Mouse (Mus musculus) forebrain, postnatal 0 days (tissue): ENCODE measurements around the gene Racgap1. TPM values are rescaled to one million over a fixed set of nuclear protein-coding genes. Genes with fewer than 3 reads are reported as not detected.
A peak's percentile ranks its signal among the peaks of the same experiment; 100 is the strongest.

Experiments used
- ATAC-seq: fragments of 200-750 bp; cut with Nextera tagmentation; 2 replicates; pipeline ENCODE4 v1.8.0; 2017; ENCODE audit warnings: mild to moderate bottlenecking, moderate library complexity
- DNase-seq: peaks from one replicate; pipeline ENCODE4 v3.0.0-alpha.2; 2015
- H3K27ac ChIP-seq: fragments of 300-500 bp; sonication (generic); 2 replicates; pipeline ENCODE4 v1.5.1; 2014; ENCODE audit warnings: low read depth, mild to moderate bottlenecking, antibody characterized with exemption, low read length, moderate library complexity, mixed read lengths
- H3K27me3 ChIP-seq: fragments of 300-500 bp; sonication (generic); 2 replicates; pipeline ENCODE4 v1.6.1; 2014; ENCODE audit warnings: mild to moderate bottlenecking, low read length, mixed read lengths; ENCODE audit not compliant: insufficient read depth
- H3K36me3 ChIP-seq: fragments of 300-500 bp; sonication (generic); 2 replicates; pipeline ENCODE4 v1.6.1; 2014; ENCODE audit warnings: mild to moderate bottlenecking, moderate library complexity; ENCODE audit not compliant: insufficient read depth
- H3K4me1 ChIP-seq: fragments of 300-500 bp; sonication (generic); 2 replicates; pipeline ENCODE4 v1.6.1; 2014; ENCODE audit warnings: antibody characterized with exemption; ENCODE audit not compliant: insufficient read depth
- H3K4me2 ChIP-seq: fragments of 300-500 bp; sonication (generic); 2 replicates; pipeline ENCODE4 v1.6.1; 2014; ENCODE audit warnings: low read depth, mild to moderate bottlenecking, moderate library complexity
- H3K4me3 ChIP-seq: fragments of 300-500 bp; sonication (generic); 2 replicates; pipeline ENCODE4 v1.5.1; 2014; ENCODE audit warnings: low read depth, low read length, mixed read lengths
- H3K9ac ChIP-seq: fragments of 300-500 bp; sonication (generic); 2 replicates; pipeline ENCODE4 v1.6.1; 2014; ENCODE audit warnings: mild to moderate bottlenecking
- H3K9me3 ChIP-seq: fragments of 300-500 bp; sonication (generic); 2 replicates; pipeline ENCODE4 v1.6.1; 2016; ENCODE audit warnings: low read length
- CTCF ChIP-seq: sonication (generic); IDR thresholded peaks from 2 replicates; pipeline ENCODE4 v1.5.1; 2016; ENCODE audit warnings: antibody characterized with exemption, control low read depth, low read depth
- WGBS: fragments of 180-500 bp; shearing (Covaris S2); extraction: QIAGEN DNeasy Blood & Tissue Kit; methylation state at CpG from one replicate; pipeline ENCODE4 v1.1.7; 2014; 5-methylcytosine and 5-hydroxymethylcytosine counted together
- polyA plus RNA-seq: library from polyadenylated mRNA; unstranded; fragments of >200 nt; fragmentation: Nextera tagmentation; extraction: Ambion mirVana; gene quantifications from 2 replicates; pipeline ENCODE4 v1.2.1, GENCODE M21; 2015
- total RNA-seq: library from RNA; depleted of rRNA; stranded (reverse); fragments of >200 nt; gene quantifications from 2 replicates; pipeline ENCODE4 v1.2.3, GENCODE M21; 2014; rRNA removed

Gene Racgap1
- total and polyA plus RNA-seq, 2 experiments from 2014 or later: 34.2 to 39.7 TPM

GRCm38 (mm10) chr15:99586525-99586924 lies 64.9 kb downstream of the Racgap1 start:
- no peak for DNase-seq
- Histone ChIP-seq H3K4me3 (no peak overlapping the region), H3K9ac (no peak overlapping the region), H3K27me3 (peaks cover 75% of the 10 kb centered on the region), H3K9me3 (0 out of 2 replicates have a peak, but pooled peaks cover 2% of the 10 kb centered on the region), H3K4me2 (no peak overlapping the region), H3K4me1 (0 out of 2 replicates have a peak, but pooled peaks cover 3% of the 10 kb centered on the region), H3K36me3 (no peaks in the 10 kb centered on the region), H3K27ac (no peak overlapping the region)
- 91% methylated on average over 3 of the region's 3 CpGs for WGBS
- TF ChIP-seq CTCF: no peak
- no peak for ATAC-seq

DNA sequence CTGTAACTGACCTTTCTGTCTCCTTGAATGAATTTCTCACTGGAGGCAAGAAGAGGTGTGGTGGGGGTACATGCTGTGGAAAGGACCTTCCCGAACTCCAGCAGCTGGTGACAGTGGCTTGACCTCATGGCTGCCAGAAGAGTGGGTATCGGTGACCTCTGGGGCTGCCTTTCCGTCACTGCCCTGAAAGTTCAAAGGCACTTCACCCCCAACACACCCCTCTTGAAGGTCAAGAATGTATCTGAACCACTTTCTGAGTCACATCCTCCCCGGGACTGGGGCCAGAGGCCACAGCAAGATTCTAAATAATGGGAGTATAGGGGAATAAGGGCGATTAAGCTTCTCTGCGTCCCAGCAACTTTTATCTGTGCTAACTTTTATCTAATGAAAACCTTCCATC lies 65.7 kb downstream of the Racgap1 start:
- H3K4me1 ChIP-seq: 0 out of 2 replicates have a peak, but pooled peaks cover 3% of the 10 kb centered on the region
- H3K9ac ChIP-seq: no peak overlapping the region
- no peak overlapping the region for H3K4me2 ChIP-seq
- DNase-seq (no peak), ATAC-seq (no peak)
- H3K27ac ChIP-seq: no peak overlapping the region
- 81% methylated on average over 6 of the region's 6 CpGs for WGBS
- 0 out of 2 replicates have a peak, but pooled peaks cover 2% of the 10 kb centered on the region for H3K9me3 ChIP-seq
- no peak for TF ChIP-seq CTCF
- H3K36me3 ChIP-seq: no peaks in the 10 kb centered on the region
- H3K27me3 ChIP-seq: peaks cover 69% of the 10 kb centered on the region
- H3K4me3 ChIP-seq: no peak overlapping the region

- Histone ChIP-seq H3K9ac (no peak overlapping the region), H3K4me2 (peak overlapping the region; percentile 42), H3K27ac (no peak overlapping the region), H3K27me3 (peaks cover 58% of the 10 kb centered on the region), H3K4me1 (0 out of 2 replicates have a peak, but pooled peaks cover 3% of the 10 kb centered on the region), H3K9me3 (no peaks in the 10 kb centered on the region), H3K4me3 (peak overlapping the region; percentile 27), H3K36me3 (no peaks in the 10 kb centered on the region)
- TF ChIP-seq CTCF: no peak
- no peak for DNase-seq
- ATAC-seq: no peak
- WGBS: 4% methylated on average over 24 of the region's 24 CpGs
Observed at GRCm38 (mm10) chr15:99584407-99585202, 66.9 kb downstream of the Racgap1 start.

- H3K27me3 ChIP-seq: peaks cover 49% of the 10 kb centered on the region
Observed at GRCm38 (mm10) chr15:99583463-99584344, 67.8 kb downstream of the Racgap1 start.

GRCm38 (mm10) chr15:99578802-99579485 lies 72.5 kb downstream of the Racgap1 start, which contains the start of gene Aqp2:
Aqp2 (plus strand) TSS chr15:99579055.
- WGBS: 71% methylated on average over 26 of the region's 26 CpGs
- Histone ChIP-seq H3K4me2 (no peak within 1 kb of the TSS), H3K9ac (no peak within 1 kb of the TSS), H3K27ac (no peak within 1 kb of the TSS), H3K27me3 (peaks cover 12% of the 10 kb centered on the region; the same call in 1 of the 2 replicates), H3K4me1 (0 out of 2 replicates have a peak, but pooled peaks cover 3% of the 10 kb centered on the region), H3K4me3 (no peak within 1 kb of the TSS), H3K36me3 (no peaks in the 10 kb centered on the region), H3K9me3 (no peaks in the 10 kb centered on the region)
- no peak for DNase-seq
- 0 out of 2 replicates have a peak, but pooled peaks have one; percentile 20 for ATAC-seq
- TF ChIP-seq CTCF: no peak

More at GRCm38 (mm10) chr15:99583463-99584344, 67.8 kb downstream of the Racgap1 start:
- ATAC-seq: peak; percentile 32; the same call in 1 of the 2 replicates
- H3K9ac ChIP-seq: no peak overlapping the region
- no peaks in the 10 kb centered on the region for H3K9me3 ChIP-seq
- no peak for DNase-seq
- H3K4me1 ChIP-seq: 0 out of 2 replicates have a peak, but pooled peaks cover 3% of the 10 kb centered on the region
- H3K4me3 ChIP-seq: peak overlapping the region; percentile 27
- H3K27ac ChIP-seq: no peak overlapping the region
- WGBS: 7% methylated on average over 42 of the region's 54 CpGs
- peak; percentile 26; the same call in 1 of the 2 replicates for TF ChIP-seq CTCF
- H3K4me2 ChIP-seq: peak overlapping the region; percentile 42
- H3K36me3 ChIP-seq: no peaks in the 10 kb centered on the region

Other genes starting within 250 kb of the Racgap1 start
- gene Nckap5l, start 193.9 kb downstream of the Racgap1 start, total RNA-seq: 12.3 and 17.6 TPM in 2 replicates
- gene Nckap5l, start 193.9 kb downstream of the Racgap1 start, polyA plus RNA-seq: 7.9 and 10.3 TPM in 2 replicates
- 12.1 and 17.5 TPM in 2 replicates for gene Bcdin3d, start 176.9 kb downstream of the Racgap1 start, total RNA-seq
- 12.8 and 15.7 TPM in 2 replicates for gene Bcdin3d, start 176.9 kb downstream of the Racgap1 start, polyA plus RNA-seq
- gene Faim2, start 123.5 kb downstream of the Racgap1 start, total RNA-seq: 19.2 and 25.6 TPM in 2 replicates
- 44.6 and 57.4 TPM in 2 replicates for gene Faim2, start 123.5 kb downstream of the Racgap1 start, polyA plus RNA-seq
- gene Aqp2, start 72.6 kb downstream of the Racgap1 start, total RNA-seq: not detected in 2 replicates
- gene Aqp2, start 72.6 kb downstream of the Racgap1 start, polyA plus RNA-seq: not detected in 2 replicates
- 0.46 and 0.76 TPM in 2 replicates for gene Aqp5, start 60.9 kb downstream of the Racgap1 start, total RNA-seq
- gene Aqp5, start 60.9 kb downstream of the Racgap1 start, polyA plus RNA-seq: 0.59 and 0.64 TPM in 2 replicates
- gene Aqp6, start 50.3 kb downstream of the Racgap1 start, total RNA-seq: not detected in 2 replicates
- gene Aqp6, start 50.3 kb downstream of the Racgap1 start, polyA plus RNA-seq: 0.06 TPM in 1 of 2 replicates, not detected in the other
- 81.9 and 99.1 TPM in 2 replicates for gene Asic1, start 18.7 kb upstream of the Racgap1 start, total RNA-seq
- gene Asic1, start 18.7 kb upstream of the Racgap1 start, polyA plus RNA-seq: 24.7 and 28.1 TPM in 2 replicates
- 89.7 and 90.1 TPM in 2 replicates for gene Smarcd1, start 50.5 kb upstream of the Racgap1 start, total RNA-seq
- 93.6 and 107 TPM in 2 replicates for gene Smarcd1, start 50.5 kb upstream of the Racgap1 start, polyA plus RNA-seq
- gene Gm17349, start 53.8 kb upstream of the Racgap1 start, total RNA-seq: not detected in 2 replicates
- gene Gm17349, start 53.8 kb upstream of the Racgap1 start, polyA plus RNA-seq: not detected in 2 replicates
- gene Gpd1, start 65.9 kb upstream of the Racgap1 start, total RNA-seq: 6.0 and 6.1 TPM in 2 replicates
- gene Gpd1, start 65.9 kb upstream of the Racgap1 start, polyA plus RNA-seq: 3.9 and 4.3 TPM in 2 replicates
- gene Cox14, start 74.0 kb upstream of the Racgap1 start, total RNA-seq: 69.0 and 86.2 TPM in 2 replicates
- gene Cox14, start 74.0 kb upstream of the Racgap1 start, polyA plus RNA-seq: 177 and 209 TPM in 2 replicates
- gene Cers5, start 121.2 kb upstream of the Racgap1 start, total RNA-seq: 95.7 and 99.2 TPM in 2 replicates
- 69.5 and 76.8 TPM in 2 replicates for gene Cers5, start 121.2 kb upstream of the Racgap1 start, polyA plus RNA-seq
- gene Lima1, start 223.8 kb upstream of the Racgap1 start, total RNA-seq: 9.7 and 12.5 TPM in 2 replicates
- 8.5 and 11.8 TPM in 2 replicates for gene Lima1, start 223.8 kb upstream of the Racgap1 start, polyA plus RNA-seq